Comparison of ENCODE assay signal across 26 mouse cellular contexts in genomic region chr11:82852115-82852514, GRCm38 (mm10). TPM values are rescaled to one million over a fixed set of nuclear protein-coding genes. Genes with fewer than 3 reads are reported as not detected.
A peak's percentile ranks its signal among the peaks of the same experiment; 100 is the strongest.
DNase-seq lines count a peak whose midpoint lies in the region; ATAC-seq and TF ChIP-seq lines count a peak whose summit lies in the region.
"Had no signal": no experiment of that assay in that cellular context is flagged by ENCODE, and none has a peak within 500 bp of the region (broad histone marks: within the 10 kb centered on the region; RNA-seq: fewer than 3 reads in every experiment).

No protein-coding gene starts in this region.

- H3K27me3 ChIP-seq in erythroblast, embryonic 14.5 days (ENCODE audit: control insufficient read depth): no peaks in the 10 kb centered on the region
- H3K27me3 ChIP-seq in midbrain, embryonic 14.5 days (ENCODE audit: control insufficient read depth, insufficient read depth, low read length): no peaks in the 10 kb centered on the region
- H3K27me3 ChIP-seq in midbrain, postnatal 0 days (ENCODE audit: insufficient read depth, low read length): no peaks in the 10 kb centered on the region
- H3K27me3 ChIP-seq in liver, embryonic 13.5 days: no peaks in the 10 kb centered on the region
- H3K27me3 ChIP-seq: embryonic facial prominence, embryonic 12.5 days; heart, embryonic 15.5 days had no signal

- peaks cover 98% of the 10 kb centered on the region for H3K4me1 ChIP-seq in erythroblast, embryonic 14.5 days (ENCODE audit: control insufficient read depth)
- H3K4me1 ChIP-seq in midbrain, embryonic 14.5 days (ENCODE audit: control insufficient read depth, insufficient read depth, low read length): peaks cover 8% of the 10 kb centered on the region; the same call in 1 of the 2 replicates
- H3K4me1 ChIP-seq in midbrain, postnatal 0 days (ENCODE audit: insufficient read depth, low read length): no peaks in the 10 kb centered on the region
- H3K4me1 ChIP-seq in liver, embryonic 13.5 days (replicated peaks): peaks cover 100% of the 10 kb centered on the region
- H3K4me1 ChIP-seq: embryonic facial prominence, embryonic 12.5 days had no signal

- no peak for TF ChIP-seq CTCF in midbrain, postnatal 0 days (IDR thresholded peaks at IDR 0.05)

- no peaks in the 10 kb centered on the region for H3K9me3 ChIP-seq in erythroblast, embryonic 14.5 days (ENCODE audit: control insufficient read depth, low read length)
- H3K9me3 ChIP-seq in midbrain, embryonic 14.5 days (ENCODE audit: control insufficient read depth, low read length): no peaks in the 10 kb centered on the region
- H3K9me3 ChIP-seq in midbrain, postnatal 0 days (ENCODE audit: low read length): no peaks in the 10 kb centered on the region
- no peaks in the 10 kb centered on the region for H3K9me3 ChIP-seq in liver, embryonic 13.5 days (replicated peaks)
- H3K9me3 ChIP-seq: embryonic facial prominence, embryonic 12.5 days; forebrain, embryonic 13.5 days; heart, embryonic 15.5 days; hindbrain, embryonic 10.5 days had no signal

- no peak for DNase-seq in midbrain, embryonic 14.5 days
- no peak for DNase-seq in midbrain, postnatal 0 days (ENCODE audit: low spot score)
- DNase-seq in liver, embryonic 13.5 days: no peak
- no peak for DNase-seq in lung, postnatal 4 days
- DNase-seq in left cerebral cortex, postnatal 25 days (ENCODE audit: low spot score in 2 of 2): no peak
- DNase-seq: adrenal gland, postnatal 10 days; B cell, adult 2 months; cerebellum, adult 11 months; cerebellum, adult 9-10 months; cerebellum, postnatal 25 days; forebrain, postnatal 0 days; gastrocnemius, postnatal 14 days; heart, adult 2 months; heart, postnatal 14 days had no signal

- H3K9ac ChIP-seq in midbrain, embryonic 14.5 days (replicated peaks; ENCODE audit: low read length): no peak overlapping the region; the same call in 1 of the 2 replicates
- H3K9ac ChIP-seq in midbrain, postnatal 0 days (replicated peaks; ENCODE audit: low read length, poor library complexity, severe bottlenecking): no peak overlapping the region
- H3K9ac ChIP-seq in liver, embryonic 13.5 days: peak overlapping the region; percentile 53
- H3K9ac ChIP-seq: embryonic facial prominence, embryonic 12.5 days; forebrain, embryonic 13.5 days; forebrain, postnatal 0 days; heart, embryonic 15.5 days; hindbrain, embryonic 14.5 days had no signal

- H3K4me2 ChIP-seq in midbrain, embryonic 14.5 days (ENCODE audit: low read length): peak overlapping the region; percentile 1; the same call in 1 of the 2 replicates
- no peak overlapping the region for H3K4me2 ChIP-seq in midbrain, postnatal 0 days (ENCODE audit: low read depth, low read length, poor library complexity, severe bottlenecking)
- peak overlapping the region; percentile 38 for H3K4me2 ChIP-seq in liver, embryonic 13.5 days
- H3K4me2 ChIP-seq: embryonic facial prominence, embryonic 12.5 days; forebrain, embryonic 13.5 days; heart, embryonic 11.5 days; heart, embryonic 15.5 days; hindbrain, embryonic 14.5 days had no signal

- no peak for ATAC-seq in erythroblast, adult 5-6 weeks (replicated peaks; ENCODE audit: low FRiP score, poor library complexity, severe bottlenecking)
- no peak for ATAC-seq in midbrain, embryonic 14.5 days (ENCODE audit: low FRiP score, low TSS enrichment)
- no peak for ATAC-seq in midbrain, postnatal 0 days (ENCODE audit: low FRiP score)
- no peak for ATAC-seq in liver, embryonic 13.5 days (ENCODE audit: low read depth)
- ATAC-seq: CD4-positive, CD25-positive, alpha-beta regulatory T cell, adult 4 months; forebrain, embryonic 13.5 days; forebrain, postnatal 0 days had no signal

- peaks cover 75% of the 10 kb centered on the region for H3K36me3 ChIP-seq in erythroblast, embryonic 14.5 days (ENCODE audit: control insufficient read depth)
- no peaks in the 10 kb centered on the region for H3K36me3 ChIP-seq in midbrain, embryonic 14.5 days (ENCODE audit: control insufficient read depth, insufficient read depth, low read length)
- H3K36me3 ChIP-seq in midbrain, postnatal 0 days (ENCODE audit: insufficient read depth, low read length): no peaks in the 10 kb centered on the region
- H3K36me3 ChIP-seq in liver, embryonic 13.5 days: 0 out of 2 replicates have a peak, but pooled peaks cover 5% of the 10 kb centered on the region
- H3K36me3 ChIP-seq: embryonic facial prominence, embryonic 12.5 days; heart, embryonic 15.5 days; hindbrain, embryonic 10.5 days had no signal

- 88% methylated on average over 11 of the region's 11 CpGs for WGBS in midbrain, embryonic 14.5 days
- 84% methylated on average over 11 of the region's 11 CpGs for WGBS in midbrain, postnatal 0 days
- 74% methylated on average over 11 of the region's 11 CpGs for WGBS in liver, embryonic 13.5 days (ENCODE audit: insufficient replicate concordance)

- intact Hi-C loops in left cerebral cortex, postnatal 25 days (cut with DNase I): no loop called here

- no peak overlapping the region for H3K27ac ChIP-seq in midbrain, embryonic 14.5 days (replicated peaks; ENCODE audit: low read depth, low read length)
- H3K27ac ChIP-seq in midbrain, postnatal 0 days (ENCODE audit: low read depth, low read length): no peak overlapping the region
- H3K27ac ChIP-seq in liver, embryonic 13.5 days: peak overlapping the region; percentile 99
- H3K27ac ChIP-seq: embryonic facial prominence, embryonic 12.5 days; forebrain, embryonic 13.5 days; heart, adult 2 months; heart, embryonic 15.5 days; hindbrain, embryonic 14.5 days had no signal

- H3K4me3 ChIP-seq in erythroblast, embryonic 14.5 days (replicated peaks): peak overlapping the region; percentile 13
- no peak overlapping the region for H3K4me3 ChIP-seq in midbrain, embryonic 14.5 days (replicated peaks; ENCODE audit: low read depth, low read length)
- no peak overlapping the region for H3K4me3 ChIP-seq in midbrain, postnatal 0 days (ENCODE audit: low read depth, low read length)
- H3K4me3 ChIP-seq in liver, embryonic 13.5 days (replicated peaks): no peak overlapping the region
- H3K4me3 ChIP-seq: embryonic facial prominence, embryonic 12.5 days; forebrain, embryonic 13.5 days; heart, adult 2 months; heart, embryonic 15.5 days; hindbrain, embryonic 10.5 days had no signal

RNA-seq across cellular contexts. Expression of gene Rffl, which starts 18.9 kb away (rescaled TPM):
- polyA plus RNA-seq in erythroblast, embryonic 14.5 days (2012): 4.5 and 6.4 TPM in 2 replicates
- 79.9 and 88.6 TPM in 2 replicates for total RNA-seq in erythroblast, adult 5-6 weeks (2015; ENCODE audit: low replicate concordance)
- total RNA-seq in erythroblast, adult 5-6 weeks (2017; ENCODE audit: low replicate concordance): 115 TPM in 2 replicates
- polyA plus RNA-seq in midbrain, embryonic 14.5 days (2014; fragmentation: Nextera tagmentation; extraction: Ambion mirVana): 2.6 and 4.2 TPM in 2 replicates
- total RNA-seq in midbrain, postnatal 0 days (2014; rRNA removed): 2.0 and 7.8 TPM in 2 replicates
- 2.0 and 2.5 TPM in 2 replicates for polyA plus RNA-seq in midbrain, postnatal 0 days (2015; fragmentation: Nextera tagmentation; extraction: Ambion mirVana)
- polyA plus RNA-seq in liver, embryonic 13.5 days (2015; fragmentation: Nextera tagmentation; extraction: Ambion mirVana): 20.2 and 25.3 TPM in 2 replicates
- total RNA-seq in left cerebral cortex, postnatal 25 days (2021): 1 to 10 TPM; 8.6 to 9.7 TPM

RNA-seq across cellular contexts. Expression of gene Rad51d, which starts 38.3 kb away (rescaled TPM):
- 0.05 and 0.19 TPM in 2 replicates for polyA plus RNA-seq in erythroblast, embryonic 14.5 days (2012)
- 1.5 and 10.0 TPM in 2 replicates for total RNA-seq in erythroblast, adult 5-6 weeks (2015; ENCODE audit: low replicate concordance)
- 2.5 and 2.6 TPM in 2 replicates for total RNA-seq in erythroblast, adult 5-6 weeks (2017; ENCODE audit: low replicate concordance)
- polyA plus RNA-seq in midbrain, embryonic 14.5 days (2014; fragmentation: Nextera tagmentation; extraction: Ambion mirVana): 11.4 and 17.2 TPM in 2 replicates
- 8.4 and 11.2 TPM in 2 replicates for total RNA-seq in midbrain, postnatal 0 days (2014; rRNA removed)
- 11.0 and 11.2 TPM in 2 replicates for polyA plus RNA-seq in midbrain, postnatal 0 days (2015; fragmentation: Nextera tagmentation; extraction: Ambion mirVana)
- polyA plus RNA-seq in liver, embryonic 13.5 days (2015; fragmentation: Nextera tagmentation; extraction: Ambion mirVana): 6.8 and 8.0 TPM in 2 replicates
- total RNA-seq in left cerebral cortex, postnatal 25 days (2021): 10 to 100 TPM; 14.1 to 16.6 TPM

RNA-seq across cellular contexts. Expression of gene Fndc8, which starts 39.8 kb away (rescaled TPM):
- polyA plus RNA-seq in erythroblast, embryonic 14.5 days (2012): 0.03 TPM in 1 of 2 replicates, not detected in the other
- total RNA-seq in erythroblast, adult 5-6 weeks (2015; ENCODE audit: low replicate concordance): not detected in 2 replicates
- total RNA-seq in erythroblast, adult 5-6 weeks (2017; ENCODE audit: low replicate concordance): not detected in 2 replicates
- 0.30 and 0.38 TPM in 2 replicates for polyA plus RNA-seq in midbrain, embryonic 14.5 days (2014; fragmentation: Nextera tagmentation; extraction: Ambion mirVana)
- not detected in 2 replicates for total RNA-seq in midbrain, postnatal 0 days (2014; rRNA removed)
- polyA plus RNA-seq in midbrain, postnatal 0 days (2015; fragmentation: Nextera tagmentation; extraction: Ambion mirVana): 0.22 and 0.27 TPM in 2 replicates
- 0.05 and 0.08 TPM in 2 replicates for polyA plus RNA-seq in liver, embryonic 13.5 days (2015; fragmentation: Nextera tagmentation; extraction: Ambion mirVana)
- not detected for total RNA-seq in left cerebral cortex, postnatal 25 days (2021)
- total RNA-seq: forebrain, postnatal 0 days; gastrocnemius, adult 18-20 months; gastrocnemius, postnatal 14 days; heart, adult 2 months; heart, postnatal 14 days had no signal
- polyA plus RNA-seq: brain, embryonic 14.5 days; cortical plate, adult 2 months; heart, embryonic 11.5 days had no signal

RNA-seq across cellular contexts. Expression of gene Nle1, which starts 56.1 kb away (rescaled TPM):
- 1.0 and 2.2 TPM in 2 replicates for polyA plus RNA-seq in erythroblast, embryonic 14.5 days (2012)
- total RNA-seq in erythroblast, adult 5-6 weeks (2015; ENCODE audit: low replicate concordance): 3.3 and 5.8 TPM in 2 replicates
- 1.5 and 6.5 TPM in 2 replicates for total RNA-seq in erythroblast, adult 5-6 weeks (2017; ENCODE audit: low replicate concordance)
- polyA plus RNA-seq in midbrain, embryonic 14.5 days (2014; fragmentation: Nextera tagmentation; extraction: Ambion mirVana): 24.8 and 28.0 TPM in 2 replicates
- total RNA-seq in midbrain, postnatal 0 days (2014; rRNA removed): 24.9 and 28.7 TPM in 2 replicates
- polyA plus RNA-seq in midbrain, postnatal 0 days (2015; fragmentation: Nextera tagmentation; extraction: Ambion mirVana): 29.8 and 30.1 TPM in 2 replicates
- polyA plus RNA-seq in liver, embryonic 13.5 days (2015; fragmentation: Nextera tagmentation; extraction: Ambion mirVana): 21.3 and 24.3 TPM in 2 replicates
- total RNA-seq in left cerebral cortex, postnatal 25 days (2021): 10 to 100 TPM; 32.3 to 32.8 TPM

RNA-seq across cellular contexts. Expression of gene Unc45b, which starts 58.2 kb away (rescaled TPM):
- not detected in 2 replicates for polyA plus RNA-seq in erythroblast, embryonic 14.5 days (2012)
- total RNA-seq in erythroblast, adult 5-6 weeks (2015; ENCODE audit: low replicate concordance): not detected in 2 replicates
- total RNA-seq in erythroblast, adult 5-6 weeks (2017; ENCODE audit: low replicate concordance): not detected in 2 replicates
- 0.32 and 0.84 TPM in 2 replicates for polyA plus RNA-seq in midbrain, embryonic 14.5 days (2014; fragmentation: Nextera tagmentation; extraction: Ambion mirVana)
- total RNA-seq in midbrain, postnatal 0 days (2014; rRNA removed): 0.05 and 0.19 TPM in 2 replicates
- polyA plus RNA-seq in midbrain, postnatal 0 days (2015; fragmentation: Nextera tagmentation; extraction: Ambion mirVana): 2.9 and 3.1 TPM in 2 replicates
- polyA plus RNA-seq in liver, embryonic 13.5 days (2015; fragmentation: Nextera tagmentation; extraction: Ambion mirVana): 0.75 and 1.1 TPM in 2 replicates
- 1 to 10 TPM; 1.8 to 3.1 TPM for total RNA-seq in left cerebral cortex, postnatal 25 days (2021)
